Mouse (Mus musculus): Measurements from ENCODE around the gene Rab3c.

The Rab3c gene

DNA sequence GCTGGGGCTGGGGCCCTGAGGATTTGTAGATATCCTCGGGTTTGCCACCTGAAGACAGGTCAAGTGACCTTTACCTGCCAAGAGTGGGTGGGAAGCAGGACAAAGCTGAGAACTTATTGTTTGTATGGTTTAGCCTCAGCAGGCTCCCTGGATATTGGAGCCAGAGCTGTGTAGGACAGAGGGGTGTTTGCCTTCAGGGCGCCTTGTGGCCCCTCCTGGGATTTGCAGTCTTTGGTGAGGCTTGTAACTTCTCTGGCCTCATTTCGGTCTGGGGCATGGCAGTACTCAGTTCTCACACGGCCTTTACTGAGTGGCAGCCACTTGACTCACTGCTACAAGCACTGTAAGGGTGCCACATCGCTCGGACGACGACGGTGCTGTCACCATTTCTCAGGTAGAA lies 261.0 kb downstream of the Rab3c start:
- no peak for DNase-seq (ENCODE audit: low read depth)

DNA sequence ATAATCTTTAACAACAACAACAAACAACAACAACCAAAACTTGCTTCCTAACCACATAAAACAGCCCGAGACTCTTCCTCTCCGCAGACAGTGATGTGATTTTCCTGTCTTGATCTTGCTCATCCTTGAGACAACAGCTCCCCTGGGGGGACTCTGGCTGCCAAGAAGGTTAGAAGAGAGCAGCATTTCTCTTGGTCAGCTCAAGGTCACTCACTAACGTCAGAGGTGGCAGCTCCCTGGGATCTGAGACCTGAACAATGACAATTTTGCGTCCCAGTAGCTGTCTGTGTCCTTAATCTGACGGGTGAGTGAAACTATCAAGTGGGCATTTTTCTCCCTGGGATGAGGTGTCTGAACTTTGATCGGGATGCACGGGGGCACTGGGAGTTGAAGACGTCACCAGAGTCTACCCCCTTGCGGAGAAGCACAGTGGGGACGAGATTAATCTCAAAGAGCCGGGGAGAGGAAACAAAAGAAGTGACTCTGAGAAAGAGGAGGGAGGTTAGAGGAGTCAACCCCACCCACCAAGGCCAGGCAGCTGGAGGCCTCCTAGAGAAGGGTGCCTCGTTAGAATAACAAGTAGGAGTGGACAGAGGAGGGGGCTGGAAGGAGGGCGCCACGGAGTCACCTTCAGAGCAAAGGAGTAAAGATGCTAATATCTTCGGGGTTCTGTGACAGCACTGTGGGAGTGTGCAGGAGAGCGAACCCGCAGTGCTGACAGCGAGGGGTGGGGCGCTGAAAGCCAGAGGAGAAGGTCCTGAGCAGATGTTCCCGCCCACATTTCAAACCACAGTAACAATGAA lies 261.7 kb downstream of the Rab3c start:
- DNase-seq (ENCODE audit: low read depth), result peak; percentile 52

DNA sequence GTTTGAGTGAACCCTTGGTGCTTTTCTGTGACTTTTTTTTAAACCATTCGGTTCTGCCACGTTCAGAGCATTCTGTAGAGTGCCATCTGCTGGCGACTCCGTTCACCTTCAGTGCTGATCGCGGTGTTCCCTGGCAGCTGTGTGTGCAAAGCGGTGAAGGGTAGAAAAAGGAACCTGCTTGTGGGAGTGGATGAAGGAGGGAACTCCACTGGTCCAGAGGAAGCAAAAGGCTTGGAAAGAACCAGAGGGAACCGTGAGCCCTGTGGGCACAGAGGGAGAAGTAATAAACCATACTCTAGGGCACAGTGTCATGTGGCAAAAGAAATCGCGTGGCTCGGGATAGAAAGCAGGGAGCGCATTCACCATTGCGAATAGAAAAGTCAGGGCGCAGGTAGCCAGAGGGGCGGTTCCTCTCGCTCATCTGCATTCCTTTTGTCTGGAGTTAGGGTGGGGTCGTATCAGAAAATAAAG lies 262.3 kb downstream of the Rab3c start:
- DNase-seq (ENCODE audit: low read depth), result peak; percentile 84

DNA sequence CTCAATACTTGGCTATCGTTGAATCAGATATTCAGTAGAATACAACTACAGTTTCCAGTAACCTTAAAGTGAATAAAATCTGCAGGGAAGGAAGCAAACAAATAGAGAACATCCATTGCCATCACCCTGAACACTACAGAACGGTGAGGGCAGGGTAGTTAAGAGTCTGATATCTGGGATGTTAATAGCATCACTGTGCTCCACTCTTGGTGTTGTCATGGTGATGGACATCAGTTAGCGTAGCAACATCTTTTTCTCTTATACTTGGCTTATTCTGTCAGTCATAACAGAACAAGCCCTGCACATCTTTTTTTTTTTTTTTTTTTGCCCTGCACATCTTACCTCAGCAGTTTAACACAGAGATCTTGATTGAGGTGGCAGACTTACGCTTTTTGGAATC lies 268.8 kb downstream of the Rab3c start:
- DNase-seq (ENCODE audit: low read depth), result no peak

DNA sequence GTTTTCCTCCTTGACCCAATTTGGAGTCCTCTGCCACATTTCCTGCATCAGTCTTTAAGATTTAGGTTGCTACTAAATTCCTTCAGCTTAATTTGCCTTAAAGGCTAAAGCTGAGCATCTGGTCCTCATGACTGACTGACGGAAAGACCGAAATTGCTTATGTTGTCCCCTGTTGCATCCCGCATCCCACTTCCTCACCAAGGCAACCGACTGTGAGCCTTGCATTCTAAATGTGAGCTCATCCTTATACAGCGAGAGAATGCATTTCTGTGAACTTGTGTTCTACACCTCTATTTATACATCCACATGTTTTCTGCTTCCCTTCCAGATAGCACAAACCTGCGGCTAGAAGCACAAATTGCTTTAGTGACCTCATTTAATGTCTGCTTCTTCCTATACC lies 269.9 kb downstream of the Rab3c start:
- no peak for DNase-seq (ENCODE audit: low read depth)

DNA sequence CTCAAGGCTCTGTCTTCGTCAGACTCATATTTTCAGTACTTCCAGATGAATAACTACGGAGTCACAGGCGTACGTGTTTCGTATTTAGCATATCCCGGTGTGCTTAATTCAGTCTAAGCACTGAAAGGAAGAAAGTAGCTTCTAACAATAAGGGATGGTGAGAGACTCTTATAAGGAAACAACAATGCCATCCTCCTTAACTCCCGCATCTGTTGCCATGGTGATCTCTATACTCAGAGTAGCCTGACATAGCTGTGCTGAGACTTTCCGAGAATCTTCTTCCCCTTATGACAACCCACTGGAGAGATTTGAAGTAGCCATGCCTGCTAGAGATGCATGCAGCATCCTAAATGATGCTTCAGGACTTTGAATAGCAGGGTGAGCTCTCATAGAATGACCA lies 272.3 kb downstream of the Rab3c start:
- no peak for DNase-seq (ENCODE audit: low read depth)

DNA sequence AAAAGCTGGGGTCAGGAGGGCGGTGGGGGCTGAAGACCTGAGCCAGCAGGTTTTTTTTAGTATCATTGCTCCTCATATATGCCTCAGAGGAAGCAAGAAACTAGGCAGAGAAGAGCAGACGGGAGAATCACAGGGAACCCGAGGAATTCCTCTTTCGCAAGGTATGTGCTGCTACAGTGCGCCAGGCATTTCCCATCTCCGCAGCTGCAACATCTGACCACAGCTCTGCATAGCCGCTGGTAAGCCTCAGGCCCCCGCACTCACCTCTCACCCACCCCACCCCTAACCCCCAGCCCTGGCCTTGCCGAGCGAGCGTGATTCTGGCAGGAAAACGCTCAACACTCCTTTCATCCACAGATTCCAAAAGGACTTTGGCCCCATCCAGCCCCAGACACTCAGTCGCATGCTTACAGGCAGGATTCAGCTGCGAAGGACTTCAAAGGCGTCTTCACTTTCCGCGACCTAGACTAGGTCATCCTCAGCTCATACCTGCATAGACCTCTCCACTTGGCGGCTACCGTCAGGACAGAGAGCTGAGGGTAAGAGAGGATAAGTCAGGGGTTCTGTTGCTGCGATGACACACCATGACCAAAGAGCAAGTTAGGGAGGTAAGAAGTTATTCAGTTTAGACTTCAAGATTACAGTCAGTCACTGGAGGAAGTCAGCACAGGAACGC lies 274.6 kb downstream of the Rab3c start:
- DNase-seq (ENCODE audit: low read depth), result no peak
